Mouse (Mus musculus) heart, adult 2 months (tissue): ENCODE measurements at regions not wholly inside any gene's neighbourhood (a gene's known extent, or its start where the extent isn't known, plus 50 kb on each side); places are given as distances from the start of the nearest gene placed in this dataset.

Source experiments
- CTCF ChIP-seq: fragments of 200-600 bp; IDR thresholded peaks from 2 replicates; pipeline ENCODE4 v1.8.1; 2022; ENCODE audit warnings: antibody characterized with exemption, mild to moderate bottlenecking, moderate library complexity
- POLR2A ChIP-seq: fragments of 200-500 bp; IDR thresholded peaks from 2 replicates; pipeline ENCODE4 v1.6.1; 2011; ENCODE audit warnings: mild to moderate bottlenecking, low read depth, low read length, control low read depth; ENCODE audit not compliant: insufficient read depth

- no peak for TF ChIP-seq CTCF
- no peak for TF ChIP-seq POLR2A
Observed at GRCm38 (mm10) chr4:131113727-131114303, 169.6 kb downstream of the Matn1 start.
